Mouse (Mus musculus) granulocyte monocyte progenitor cell, adult 5-6 weeks (primary cell): ENCODE data around the gene Ush2a. TPM values are rescaled to one million over a fixed set of nuclear protein-coding genes. Genes with fewer than 3 reads are reported as not detected.

Experiments used
- ATAC-seq: replicated peaks from 2 replicates; pipeline ENCODE4 v1.8.0; 2016; ENCODE audit warnings: mild to moderate bottlenecking, moderate TSS enrichment, inconsistent platforms; ENCODE audit not compliant: poor library complexity, severe bottlenecking
- total RNA-seq, 2 experiments: library from RNA; stranded (forward) in 1 of 2; stranded (reverse) in 1 of 2; fragments of 200-712, 200-1000 nt in 1 of 2; fragments of >200 nt in 1 of 2; fragmentation: Nextera tagmentation in 1 of 2; gene quantifications; 2 replicates each; pipeline ENCODE4 v1.2.3; 2014 to 2017

Ush2a gene
- total RNA-seq, 2 experiments from 2014 or later = not detected

DNA sequence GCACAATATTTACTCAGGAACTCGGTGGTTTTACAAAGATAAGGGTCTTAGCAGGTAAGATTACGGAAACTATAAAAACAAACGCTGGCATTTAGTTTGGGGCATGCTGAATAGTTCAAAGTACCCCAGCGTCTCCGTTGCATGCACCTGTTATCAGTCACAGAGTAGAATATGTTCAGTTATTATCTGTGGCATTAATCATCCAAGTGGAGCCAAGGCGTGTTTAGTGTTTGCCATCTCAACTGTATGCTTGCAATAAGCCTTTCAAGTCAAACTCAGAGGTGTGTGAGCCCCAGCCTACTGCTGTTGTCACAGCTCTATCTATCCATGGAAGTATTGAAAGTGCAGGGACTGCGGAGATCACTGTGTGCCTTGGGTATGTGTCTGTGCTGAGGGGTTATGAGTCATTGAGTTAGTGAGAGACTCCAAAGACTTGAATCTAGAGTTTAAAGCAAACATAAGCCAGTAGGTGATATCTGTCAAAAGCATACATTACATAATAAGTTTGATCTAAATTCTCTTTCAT lies 473.0 kb downstream of the Ush2a start:
- no peak for ATAC-seq

DNA sequence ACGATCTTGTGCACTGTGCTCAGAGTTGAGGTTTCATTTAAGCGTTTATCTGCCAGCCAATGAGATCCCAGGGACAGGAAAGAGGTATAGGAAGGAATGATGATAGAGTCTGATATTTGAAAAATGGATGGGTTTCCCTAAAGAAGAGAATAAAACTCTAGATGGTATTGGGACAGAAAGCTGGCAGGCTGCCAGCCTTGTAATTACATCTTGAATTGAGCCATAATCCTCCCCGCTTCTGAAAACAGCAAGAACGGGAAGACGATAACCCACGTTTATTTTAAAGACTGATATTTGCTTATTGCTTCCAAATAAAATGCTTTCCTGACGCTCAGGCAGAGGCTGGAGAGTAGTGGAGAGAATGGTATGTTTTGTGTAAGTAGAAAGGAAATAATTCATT lies 481.1 kb downstream of the Ush2a start:
- ATAC-seq = no peak

DNA sequence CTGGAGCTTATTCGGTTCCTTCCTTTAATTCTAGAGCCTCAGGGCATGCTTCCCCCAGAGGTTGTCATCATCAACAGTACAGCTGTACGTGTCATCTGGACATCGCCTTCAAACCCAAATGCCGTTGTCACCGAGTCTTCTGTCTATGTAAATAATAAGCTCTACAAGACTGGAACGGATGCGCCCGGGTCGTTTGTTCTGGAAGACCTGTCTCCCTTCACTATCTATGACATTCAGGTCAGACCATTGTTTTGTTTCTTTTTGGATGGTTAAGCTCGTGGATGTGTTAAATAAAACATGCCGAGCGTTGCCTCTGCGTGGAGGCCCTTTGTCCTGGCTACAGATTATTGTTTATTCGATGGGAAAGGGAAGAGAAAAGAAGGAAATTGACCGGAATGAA lies 493.2 kb downstream of the Ush2a start:
- no peak for ATAC-seq

DNA sequence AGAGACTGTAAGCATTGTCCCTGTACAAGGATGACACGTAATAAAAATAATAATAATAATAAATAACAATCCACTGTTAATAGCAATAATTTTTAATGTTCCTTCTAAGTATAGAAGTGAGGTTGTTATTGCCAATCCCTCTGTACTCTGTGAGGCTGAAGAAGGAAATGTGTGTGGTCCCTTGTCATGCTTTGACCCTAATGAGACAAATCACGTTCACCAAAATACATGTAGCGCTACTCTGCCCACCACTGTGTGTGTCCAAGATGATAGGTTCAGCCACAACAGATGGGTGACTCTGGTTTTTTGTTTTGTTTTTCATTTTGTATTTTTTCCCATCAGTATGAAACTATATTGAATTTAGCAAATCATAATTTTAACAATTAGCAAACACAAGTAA lies 498.7 kb downstream of the Ush2a start:
- ATAC-seq = no peak

DNA sequence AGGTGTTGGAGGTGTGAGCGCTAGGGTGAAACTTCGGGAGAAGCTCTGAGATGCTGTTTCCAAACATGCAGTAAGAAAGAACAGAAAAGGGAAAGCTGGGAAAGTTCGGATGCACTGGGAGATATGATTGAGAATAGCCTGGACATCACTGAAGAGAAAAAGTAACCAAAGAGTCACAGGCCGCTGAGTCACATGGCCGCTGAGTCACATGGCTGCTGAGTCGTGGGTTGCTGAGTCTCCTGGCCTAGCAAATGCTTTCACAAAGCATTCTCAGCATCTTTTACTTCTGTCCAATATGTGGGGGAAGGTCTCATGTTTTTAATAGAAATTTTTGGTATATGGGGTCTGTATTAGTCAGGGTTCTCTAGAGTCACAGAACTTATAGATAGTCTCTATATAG lies 500.6 kb downstream of the Ush2a start:
- ATAC-seq = no peak

DNA sequence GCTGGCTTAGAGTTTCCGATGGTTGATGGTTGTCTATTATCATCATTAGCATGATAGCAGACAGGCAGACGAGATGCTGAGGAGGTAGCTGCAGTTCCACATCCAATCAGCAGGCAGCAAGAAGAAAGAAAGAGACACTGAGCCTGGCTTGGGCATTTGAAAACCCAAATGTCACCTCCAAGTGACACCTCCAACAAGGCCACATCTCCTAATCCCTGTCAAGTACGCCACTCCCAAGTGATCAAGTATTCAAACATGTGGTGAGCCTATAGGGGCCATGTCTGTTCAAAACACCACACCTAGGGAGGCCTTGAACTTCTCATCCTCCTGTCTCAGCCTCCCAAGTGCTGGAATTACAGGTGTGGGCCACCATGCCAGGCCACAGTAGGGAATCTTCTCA lies 501.9 kb downstream of the Ush2a start:
- ATAC-seq = no peak

DNA sequence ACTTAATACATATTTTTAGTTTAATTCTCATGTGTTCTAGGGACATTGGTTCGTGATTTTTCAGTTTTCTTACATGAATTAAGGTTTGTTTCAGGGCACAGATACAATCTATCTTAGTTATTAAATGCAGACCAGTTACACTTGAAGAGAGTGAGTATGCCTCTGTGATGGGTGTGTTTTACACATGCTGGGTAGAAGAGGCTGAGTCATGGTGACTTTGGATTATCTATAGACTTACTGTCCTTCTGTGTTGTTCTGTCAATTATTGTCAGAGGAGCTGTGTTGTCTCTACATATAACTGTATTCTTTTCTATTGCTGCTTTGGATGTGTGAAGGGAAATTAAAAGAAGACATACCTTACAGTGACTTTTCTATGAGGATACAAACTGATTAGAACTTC lies 509.0 kb downstream of the Ush2a start:
- no peak for ATAC-seq

DNA sequence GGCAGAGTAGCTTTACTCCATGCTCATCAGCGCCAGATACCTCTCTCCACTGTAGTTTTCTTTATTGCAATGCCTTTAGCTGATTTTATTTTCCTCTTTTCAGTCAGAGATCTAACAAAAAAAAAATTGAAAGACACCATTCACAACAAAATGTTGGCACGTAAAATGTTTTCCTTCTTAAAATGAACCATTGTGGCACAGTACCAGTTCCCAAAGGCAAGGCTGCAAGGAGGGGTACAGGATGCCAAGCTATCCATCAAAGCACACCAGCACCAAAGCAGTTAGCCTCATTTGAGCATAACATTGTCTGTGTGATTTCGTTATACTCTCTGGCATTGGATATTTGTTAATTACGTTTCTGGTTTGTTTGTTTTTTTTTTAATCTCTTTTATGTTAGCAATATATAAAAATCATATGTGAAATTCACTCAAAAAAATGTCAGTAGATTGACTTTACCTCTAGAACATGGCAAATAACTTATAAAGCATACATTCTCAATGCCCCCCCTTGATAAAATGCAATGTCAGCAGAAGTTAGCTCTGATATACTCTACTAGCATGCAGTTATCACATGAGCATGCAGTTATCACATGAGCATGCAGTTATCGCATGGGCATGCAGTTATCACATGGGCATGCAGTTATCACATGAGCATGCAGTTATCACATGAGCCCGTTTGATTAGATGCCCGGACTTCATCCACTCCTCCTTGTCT lies 510.9 kb downstream of the Ush2a start:
- no peak for ATAC-seq

DNA sequence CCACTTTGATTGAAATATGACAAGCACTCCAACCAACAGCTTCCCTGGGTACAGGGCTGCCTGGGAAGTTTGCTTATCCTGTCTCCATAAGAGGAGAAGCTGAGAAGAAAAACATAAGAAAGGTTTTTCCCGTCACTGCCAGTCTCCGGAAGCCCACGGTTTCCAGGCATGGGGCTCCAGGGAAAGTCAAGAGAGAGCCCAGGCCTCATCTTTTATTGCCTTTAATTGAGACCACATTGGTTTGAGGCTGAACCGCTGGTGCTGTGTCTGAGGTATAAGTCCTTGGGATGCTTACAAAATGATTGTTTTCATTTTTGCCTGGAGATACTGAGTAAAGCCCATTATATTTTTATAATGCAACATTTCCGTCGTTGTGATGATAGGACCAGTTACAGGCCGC lies 511.8 kb downstream of the Ush2a start:
- no peak for ATAC-seq

DNA sequence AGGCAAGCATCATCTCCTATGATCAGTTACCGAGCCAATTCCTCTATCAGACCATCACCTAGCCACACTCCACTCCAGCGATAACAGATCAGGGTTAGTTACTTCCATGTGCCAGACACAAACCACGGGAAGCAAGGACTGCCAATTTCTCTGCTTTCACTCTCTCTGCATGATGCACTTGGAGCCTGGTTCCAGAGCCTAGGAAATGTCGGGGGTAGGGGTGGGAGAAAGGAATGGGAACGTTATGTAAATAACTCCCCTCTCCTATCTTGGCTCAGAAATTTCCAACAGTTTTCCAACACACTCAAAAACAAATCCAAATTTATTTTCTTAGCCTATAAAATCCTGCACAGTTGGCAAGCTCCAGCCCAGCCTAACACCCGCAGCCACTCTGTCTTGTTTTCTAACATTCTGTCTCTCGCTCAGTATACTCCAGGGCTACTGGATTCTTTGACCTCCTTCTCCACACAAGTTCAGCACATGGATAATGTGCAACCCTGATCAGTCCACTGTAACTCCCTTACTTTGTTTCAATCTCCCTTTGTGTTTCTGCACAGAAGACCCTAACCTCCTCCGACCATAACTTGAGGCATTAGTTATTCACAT lies 515.8 kb downstream of the Ush2a start:
- no peak for ATAC-seq

DNA sequence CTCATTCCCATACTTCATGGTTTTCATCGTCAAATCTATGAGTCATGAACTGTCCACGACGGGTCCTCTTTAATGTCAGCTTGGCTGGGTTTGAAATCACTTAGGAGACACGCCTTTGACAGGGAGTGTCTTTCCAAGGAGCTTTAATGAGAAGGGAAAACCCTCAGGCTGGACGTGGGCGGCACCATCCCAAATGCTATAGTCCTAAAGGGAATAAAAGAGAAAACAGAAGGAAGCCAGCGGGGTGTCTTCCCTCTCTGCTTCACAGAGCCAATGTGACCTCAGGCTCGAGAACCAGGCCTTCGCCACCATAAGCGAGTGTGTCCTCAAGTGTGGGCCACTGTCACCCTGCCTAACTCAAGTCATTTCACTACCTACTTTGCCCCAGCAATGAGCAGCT lies 523.2 kb downstream of the Ush2a start:
- ATAC-seq = no peak

DNA sequence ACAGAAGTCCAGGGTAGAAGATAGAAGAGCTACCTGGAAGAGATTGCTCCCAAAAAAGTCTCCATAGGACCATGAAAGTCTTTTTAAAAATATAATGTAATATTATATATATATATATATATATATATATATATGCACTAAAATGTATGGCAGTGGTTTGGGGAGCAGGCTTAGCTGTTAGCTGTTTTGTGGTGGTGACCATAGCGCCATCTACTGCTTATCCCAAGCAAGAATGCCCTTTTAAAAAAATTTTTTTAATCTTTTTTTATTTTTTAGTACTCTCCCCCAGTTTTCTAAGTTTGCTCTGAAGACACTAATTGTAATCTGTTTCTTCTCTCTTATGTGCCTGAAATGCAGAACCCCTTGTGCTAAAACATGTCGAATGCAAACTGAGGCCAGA lies 543.2 kb downstream of the Ush2a start:
- no peak; the same call in 1 of the 2 replicates for ATAC-seq

DNA sequence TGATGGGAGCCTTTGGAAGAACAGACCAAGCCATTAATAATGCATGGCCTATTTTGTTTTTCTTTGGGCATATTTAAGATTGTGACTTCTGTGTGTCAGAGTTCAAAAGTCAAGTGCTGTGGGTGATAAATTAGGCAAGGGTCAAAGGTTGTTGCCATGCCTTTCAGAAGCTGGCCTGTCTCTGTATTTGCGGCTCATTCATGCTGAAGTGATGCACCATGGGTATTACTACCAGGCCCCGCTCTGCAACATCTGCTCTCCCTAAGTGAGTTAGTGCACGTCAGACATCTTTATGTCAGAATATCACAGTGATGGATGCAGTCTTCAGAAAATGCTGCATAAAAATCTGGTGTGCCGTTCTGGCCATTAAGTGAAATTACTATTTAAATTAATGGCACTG lies 544.0 kb downstream of the Ush2a start:
- ATAC-seq = no peak

DNA sequence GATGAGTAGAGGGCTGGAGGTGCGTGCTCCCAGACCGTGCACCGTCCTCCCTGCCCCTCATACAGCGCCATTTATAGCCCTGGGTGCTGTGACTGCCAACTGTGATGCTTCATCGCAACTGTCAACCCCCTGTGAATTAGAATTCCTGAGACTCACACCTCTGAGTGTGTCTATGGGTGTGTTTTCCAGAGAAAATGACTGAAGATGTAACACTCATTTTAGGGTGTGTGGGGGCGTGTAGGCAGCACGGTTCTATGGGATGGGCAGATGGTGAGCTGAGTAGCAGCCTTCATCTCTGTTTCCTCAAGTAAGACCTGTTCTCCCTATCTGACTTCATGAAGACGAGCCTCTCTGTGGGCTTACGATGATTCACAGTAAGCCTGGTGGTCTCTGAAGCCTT lies 548.8 kb downstream of the Ush2a start:
- ATAC-seq = no peak

DNA sequence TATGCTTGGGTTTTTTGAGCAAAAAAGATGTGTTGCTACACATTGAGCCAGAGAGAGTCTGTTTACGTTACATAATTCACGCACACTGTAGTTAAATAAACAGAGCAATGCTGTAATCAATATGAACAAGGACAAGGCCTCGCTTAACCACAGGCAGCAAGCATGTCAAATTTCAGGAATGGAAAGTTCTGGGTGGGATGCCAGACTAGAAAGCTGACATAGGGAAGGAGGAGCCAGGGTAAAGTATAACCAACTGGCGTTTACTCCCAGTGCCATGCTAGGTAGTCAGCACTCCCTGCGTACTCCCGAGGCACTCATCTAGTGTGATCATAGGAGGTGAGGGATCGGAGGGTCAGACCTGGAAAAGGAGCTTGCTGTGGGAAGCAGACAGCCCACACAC lies 553.2 kb downstream of the Ush2a start:
- ATAC-seq = no peak

DNA sequence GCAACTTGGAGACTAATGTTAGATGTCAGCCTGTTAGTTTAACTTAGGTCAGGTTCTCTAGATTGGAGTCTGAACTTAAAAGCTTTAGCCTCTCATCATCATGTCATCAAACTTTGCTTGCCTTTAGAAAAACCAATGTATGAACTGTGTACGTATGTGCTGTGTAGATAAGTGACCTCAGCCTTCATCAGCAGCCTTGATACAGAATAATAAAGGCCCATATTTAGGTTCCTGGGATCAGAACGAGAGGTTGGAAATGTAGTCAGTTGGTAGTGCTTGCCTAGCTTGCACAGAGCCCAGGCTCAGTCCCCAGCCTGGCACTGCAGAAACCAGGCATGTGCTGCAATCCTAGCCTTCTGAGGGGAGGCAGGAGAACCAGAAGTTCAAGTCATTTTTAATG lies 562.4 kb downstream of the Ush2a start:
- no peak for ATAC-seq

DNA sequence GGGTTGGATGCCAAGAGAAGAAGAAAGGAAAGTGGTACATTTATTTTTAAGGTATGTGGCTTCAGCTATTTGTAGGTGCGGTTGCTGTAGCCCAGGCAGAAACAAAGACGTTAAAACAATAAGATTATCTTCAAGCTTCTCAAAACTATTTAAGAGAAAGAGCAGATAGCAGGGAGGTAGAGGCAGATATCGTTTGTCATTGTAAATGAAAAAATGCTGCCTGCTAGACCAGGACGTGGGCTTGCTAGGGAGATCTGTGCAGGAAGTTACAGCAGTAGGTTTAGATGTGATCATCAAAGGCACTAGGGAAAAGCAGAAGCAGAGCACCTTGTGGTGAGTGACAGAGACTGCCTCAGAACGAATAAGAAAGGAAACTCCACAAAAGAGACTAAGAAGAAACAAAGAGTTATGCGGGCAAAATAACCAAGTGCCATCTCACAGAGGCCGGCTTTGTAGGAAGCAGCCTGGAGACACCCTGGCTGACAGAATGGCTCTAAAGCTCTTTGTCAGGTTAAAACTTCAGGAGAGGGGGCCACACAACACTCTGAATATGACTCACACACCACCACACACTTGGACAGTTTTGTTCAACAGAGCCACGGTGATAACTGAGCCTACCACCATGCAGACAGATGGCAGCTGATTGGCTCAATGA lies 563.2 kb downstream of the Ush2a start:
- no peak for ATAC-seq

DNA sequence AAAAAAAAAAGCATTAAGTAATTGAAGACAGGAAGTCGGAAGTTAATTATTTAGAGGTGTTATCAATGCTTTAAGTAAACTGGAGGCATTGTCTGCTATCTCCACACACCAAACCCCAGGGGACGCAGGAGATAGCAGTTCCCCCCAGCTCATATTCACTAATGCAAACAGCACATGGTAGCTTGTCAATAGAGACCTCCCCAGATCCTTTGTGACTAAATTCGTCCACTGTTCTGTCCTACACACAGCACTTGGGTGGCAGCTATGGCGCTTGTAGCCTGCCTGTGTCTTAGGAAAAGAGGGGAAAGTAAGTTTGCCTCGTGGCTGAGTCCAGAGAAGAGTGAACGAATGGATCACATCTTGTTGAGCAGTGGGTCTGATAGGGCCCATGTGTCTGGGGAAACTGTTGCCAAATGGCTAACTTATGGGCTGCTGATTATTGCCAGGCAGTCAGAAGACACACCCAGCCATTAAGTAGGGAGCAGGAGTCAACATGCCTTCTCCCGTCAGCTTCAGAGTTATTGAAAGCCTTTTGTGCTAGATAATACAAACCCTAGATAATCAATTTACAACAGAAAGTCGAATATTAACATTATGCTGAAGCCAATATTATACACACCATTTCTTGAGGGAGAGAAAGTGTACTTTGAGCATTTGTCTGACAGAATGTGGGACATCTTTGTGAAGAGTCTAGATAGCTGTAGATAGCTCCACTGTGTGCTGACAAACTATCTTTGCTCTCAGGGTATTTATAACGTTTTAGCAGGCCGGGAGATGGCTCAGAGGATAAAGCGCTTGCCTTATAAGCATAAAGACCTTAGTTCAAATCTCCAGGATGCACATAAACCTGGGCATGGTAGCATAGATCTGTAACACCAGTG lies 568.9 kb downstream of the Ush2a start:
- no peak for ATAC-seq

DNA sequence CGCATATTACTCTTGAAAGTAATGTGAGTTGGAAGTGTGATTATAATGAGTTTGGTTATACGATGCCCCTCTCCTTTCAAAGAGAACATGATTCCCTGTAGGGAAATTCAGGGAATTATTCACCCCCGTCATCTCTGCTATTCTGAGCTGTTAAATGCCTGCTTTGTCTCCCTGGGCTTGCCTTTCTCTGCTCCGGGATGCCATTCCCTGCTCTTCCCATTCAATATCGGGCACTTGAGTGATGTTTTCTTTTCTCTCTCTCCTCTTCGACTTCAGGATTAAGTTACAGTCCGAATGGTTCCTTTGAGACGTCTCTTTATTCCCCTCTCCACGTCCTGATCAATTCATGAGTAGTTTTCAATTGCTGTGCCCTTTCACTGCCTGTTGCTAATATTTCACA lies 572.1 kb downstream of the Ush2a start:
- no peak for ATAC-seq

DNA sequence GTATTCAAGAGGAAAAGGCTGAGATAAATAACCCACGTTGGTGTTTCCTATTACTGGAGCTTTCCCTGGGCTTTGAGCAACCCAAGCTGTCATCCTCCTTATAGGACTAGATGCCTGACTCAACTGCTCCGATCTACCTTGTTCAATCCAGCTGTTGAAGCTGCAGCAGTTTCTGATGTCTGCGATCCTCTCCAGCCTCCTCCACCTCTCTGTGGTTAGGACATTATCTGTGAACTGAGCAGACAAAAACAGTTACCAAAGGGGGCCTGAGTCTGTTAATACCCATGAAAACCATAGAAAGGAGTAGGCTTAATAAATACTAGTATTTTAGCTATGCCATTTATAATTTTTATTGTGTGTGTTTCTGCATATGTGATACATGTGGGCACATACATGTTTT lies 572.9 kb downstream of the Ush2a start:
- no peak for ATAC-seq
